Mouse (Mus musculus): ENCODE measurements at regions not wholly inside any gene's neighbourhood (a gene's known extent, or its start where the extent isn't known, plus 50 kb on each side); places are given as distances from the start of the nearest gene placed in this dataset.

- DNase-seq: no peak
These were observed 100.7 kb upstream of the Irak1bp1 start for GRCm38 (mm10) chr9:82728652-82729051.

GRCm38 (mm10) chr9:82729646-82730045, 99.7 kb upstream of the Irak1bp1 start:
- peak; percentile 1 for DNase-seq

- DNase-seq: no peak
These were observed 96.2 kb upstream of the Irak1bp1 start for GRCm38 (mm10) chr9:82733024-82733585.

GRCm38 (mm10) chr9:82734959-82735358, 94.4 kb upstream of the Irak1bp1 start:
- DNase-seq: no peak

- DNase-seq: no peak
These were observed 69.4 kb upstream of the Irak1bp1 start for GRCm38 (mm10) chr9:82759979-82760378.

GRCm38 (mm10) chr9:82760682-82761468, 68.5 kb upstream of the Irak1bp1 start:
- DNase-seq: no peak

GRCm38 (mm10) chr9:82763651-82764050, 65.7 kb upstream of the Irak1bp1 start:
- no peak for DNase-seq

Measured in cerebellum, adult 9-10 months (tissue).